Mouse (Mus musculus) heart, embryonic 13.5 days (tissue): Measurements from ENCODE around the gene Vdac2. TPM values are rescaled to one million over a fixed set of nuclear protein-coding genes. Genes with fewer than 3 reads are reported as not detected.
A peak's percentile ranks its signal among the peaks of the same experiment; 100 is the strongest.

Experiments
- ATAC-seq: fragments of 200-750 bp; cut with Nextera tagmentation; 2 replicates; pipeline ENCODE4 v1.8.0; 2017; ENCODE audit warnings: moderate TSS enrichment; ENCODE audit not compliant: insufficient number of reproducible peaks, low FRiP score, low TSS enrichment; ENCODE audit errors: extremely low read depth
- H3K27ac ChIP-seq: fragments of 300-500 bp; sonication (generic); replicated peaks from 2 replicates; pipeline ENCODE4 v1.5.1; 2015; ENCODE audit warnings: moderate library complexity, mild to moderate bottlenecking, inconsistent platforms
- H3K27me3 ChIP-seq: fragments of 300-500 bp; sonication (generic); replicated peaks from 2 replicates; pipeline ENCODE4 v1.6.1; 2015; ENCODE audit warnings: mild to moderate bottlenecking, inconsistent platforms
- H3K36me3 ChIP-seq: fragments of 300-500 bp; sonication (generic); 2 replicates; pipeline ENCODE4 v1.6.1; 2015; ENCODE audit warnings: mild to moderate bottlenecking, inconsistent platforms
- H3K4me1 ChIP-seq: fragments of 300-500 bp; sonication (generic); 2 replicates; pipeline ENCODE4 v1.6.1; 2015; ENCODE audit warnings: inconsistent platforms
- H3K4me2 ChIP-seq: fragments of 300-500 bp; sonication (generic); 2 replicates; pipeline ENCODE4 v1.6.1; 2015; ENCODE audit warnings: inconsistent platforms, mild to moderate bottlenecking, moderate library complexity
- H3K4me3 ChIP-seq: fragments of 300-500 bp; sonication (generic); 2 replicates; pipeline ENCODE4 v1.5.1; 2015; ENCODE audit warnings: moderate library complexity, mild to moderate bottlenecking, inconsistent platforms
- H3K9ac ChIP-seq: fragments of 300-500 bp; sonication (generic); 2 replicates; pipeline ENCODE4 v1.6.1; 2015; ENCODE audit warnings: inconsistent platforms, mild to moderate bottlenecking, moderate library complexity
- H3K9me3 ChIP-seq: fragments of 300-500 bp; sonication (generic); 2 replicates; pipeline ENCODE4 v1.6.1; 2016; ENCODE audit warnings: inconsistent platforms
- WGBS: fragments of 180-500 bp; shearing (Covaris S2); methylation state at CpG from one replicate; pipeline ENCODE4 v1.1.7; 2015; ENCODE audit warnings: mixed read lengths; 5-methylcytosine and 5-hydroxymethylcytosine counted together
- polyA plus RNA-seq: library from polyadenylated mRNA; unstranded; fragments of >200 nt; fragmentation: Nextera tagmentation; extraction: Ambion mirVana; gene quantifications from 2 replicates; pipeline ENCODE4 v1.2.1, GENCODE M21; 2015

Gene Vdac2
- polyA plus RNA-seq, 1 experiment from 2014 or later = 414 TPM

DNA sequence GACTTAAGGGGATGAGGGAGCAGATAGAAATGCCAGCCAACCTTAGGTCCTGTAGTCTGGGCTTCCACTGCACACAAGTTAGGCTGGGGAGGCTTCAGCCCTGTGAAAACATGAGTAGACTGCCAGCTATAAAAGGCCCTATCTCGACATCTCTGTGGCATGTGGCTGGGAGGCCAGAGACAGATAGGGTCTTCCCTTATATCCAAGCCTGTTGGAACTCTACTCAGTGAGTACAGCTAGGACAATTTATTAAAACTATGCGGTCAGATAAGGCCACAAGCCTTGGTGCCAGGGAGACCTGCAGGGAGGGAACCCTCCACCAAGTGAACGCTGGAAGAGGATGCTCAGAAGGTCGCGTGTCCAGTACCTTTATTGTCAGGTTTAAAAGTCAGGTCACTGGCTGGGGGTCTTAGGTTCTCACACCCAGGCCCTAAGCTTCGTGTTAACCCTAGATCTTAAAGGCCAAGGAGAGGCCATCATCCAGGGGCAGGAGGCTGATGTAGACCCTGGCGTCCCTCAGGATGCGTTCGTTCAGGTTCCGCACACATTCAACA, 21.9 kb downstream of the Vdac2 start:
- Histone ChIP-seq H3K4me1 (peaks cover 64% of the 10 kb centered on the region), H3K36me3 (peaks cover 51% of the 10 kb centered on the region), H3K4me2 (peak overlapping the region; percentile 100), H3K9me3 (no peaks in the 10 kb centered on the region), H3K27ac (peak overlapping the region; percentile 85), H3K9ac (peak overlapping the region; percentile 91), H3K27me3 (no peaks in the 10 kb centered on the region; the same call in 1 of the 2 replicates), H3K4me3 (peak overlapping the region; percentile 75)
- ATAC-seq = no peak
- 13% methylated on average over 10 of the region's 10 CpGs for WGBS

DNA sequence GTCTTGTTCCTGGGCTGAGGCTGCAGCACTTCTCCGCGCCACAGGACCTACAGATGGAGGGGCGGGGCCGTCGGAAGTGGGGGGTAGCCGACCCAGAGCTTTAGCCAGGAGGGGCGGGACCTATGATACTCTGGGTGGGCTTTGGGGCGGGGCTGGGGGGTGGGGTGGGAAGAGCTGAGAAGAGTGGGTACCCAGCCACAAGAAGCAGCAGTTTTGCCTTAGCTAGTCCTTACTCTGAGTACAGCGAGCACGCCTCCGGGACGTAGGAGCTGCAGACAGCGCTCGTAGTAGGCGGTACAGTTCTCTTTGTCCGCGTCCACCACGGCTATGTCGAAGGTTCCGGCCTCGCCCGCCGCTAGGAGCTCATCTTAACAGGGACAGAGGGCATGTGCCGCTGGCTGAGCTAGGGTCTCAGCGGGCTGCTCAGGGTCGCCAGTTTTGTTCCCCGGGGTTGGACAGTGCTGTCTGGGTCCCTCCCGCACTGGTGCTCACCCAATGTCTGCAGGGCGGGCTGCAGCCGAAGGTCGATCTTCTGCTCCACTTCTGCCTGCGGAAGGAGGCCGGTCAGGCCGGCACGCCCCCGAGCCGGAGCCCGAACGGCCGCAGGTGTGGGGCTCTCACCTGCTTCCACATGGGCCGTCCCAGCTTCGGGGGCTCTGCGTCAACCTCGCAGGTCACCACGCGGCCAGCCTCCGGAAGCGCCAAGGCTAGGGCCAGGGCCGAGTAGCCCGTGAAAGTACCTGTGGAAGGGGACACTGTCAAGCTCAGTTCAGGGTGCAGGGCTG, 22.5 kb downstream of the Vdac2 start:
- Histone ChIP-seq H3K9ac (peak overlapping the region; percentile 91), H3K36me3 (peaks cover 44% of the 10 kb centered on the region), H3K4me3 (peak overlapping the region; percentile 75), H3K4me1 (peaks cover 62% of the 10 kb centered on the region), H3K9me3 (no peaks in the 10 kb centered on the region), H3K27me3 (no peaks in the 10 kb centered on the region; the same call in 1 of the 2 replicates), H3K4me2 (peak overlapping the region; percentile 100), H3K27ac (peak overlapping the region; percentile 85)
- peak; percentile 24 for ATAC-seq
- WGBS = under 1% methylated on average over 50 of the region's 50 CpGs

- Histone ChIP-seq H3K4me1 (peaks cover 60% of the 10 kb centered on the region), H3K9me3 (no peaks in the 10 kb centered on the region), H3K27ac (peak within 1 kb of the TSS; percentile 85), H3K4me2 (peak within 1 kb of the TSS; percentile 100), H3K36me3 (peaks cover 35% of the 10 kb centered on the region), H3K27me3 (no peaks in the 10 kb centered on the region; the same call in 1 of the 2 replicates), H3K9ac (peak within 1 kb of the TSS; percentile 91), H3K4me3 (peak within 1 kb of the TSS; percentile 75)
- peak; percentile 86 for ATAC-seq
- under 1% methylated on average over 51 of the region's 51 CpGs for WGBS
Observed at GRCm38 (mm10) chr14:21848166-21849154, 23.4 kb downstream of the Vdac2 start, which contains the start of gene Comtd1. Gene Comtd1, minus strand, starts transcription at chr14:21848977.

DNA sequence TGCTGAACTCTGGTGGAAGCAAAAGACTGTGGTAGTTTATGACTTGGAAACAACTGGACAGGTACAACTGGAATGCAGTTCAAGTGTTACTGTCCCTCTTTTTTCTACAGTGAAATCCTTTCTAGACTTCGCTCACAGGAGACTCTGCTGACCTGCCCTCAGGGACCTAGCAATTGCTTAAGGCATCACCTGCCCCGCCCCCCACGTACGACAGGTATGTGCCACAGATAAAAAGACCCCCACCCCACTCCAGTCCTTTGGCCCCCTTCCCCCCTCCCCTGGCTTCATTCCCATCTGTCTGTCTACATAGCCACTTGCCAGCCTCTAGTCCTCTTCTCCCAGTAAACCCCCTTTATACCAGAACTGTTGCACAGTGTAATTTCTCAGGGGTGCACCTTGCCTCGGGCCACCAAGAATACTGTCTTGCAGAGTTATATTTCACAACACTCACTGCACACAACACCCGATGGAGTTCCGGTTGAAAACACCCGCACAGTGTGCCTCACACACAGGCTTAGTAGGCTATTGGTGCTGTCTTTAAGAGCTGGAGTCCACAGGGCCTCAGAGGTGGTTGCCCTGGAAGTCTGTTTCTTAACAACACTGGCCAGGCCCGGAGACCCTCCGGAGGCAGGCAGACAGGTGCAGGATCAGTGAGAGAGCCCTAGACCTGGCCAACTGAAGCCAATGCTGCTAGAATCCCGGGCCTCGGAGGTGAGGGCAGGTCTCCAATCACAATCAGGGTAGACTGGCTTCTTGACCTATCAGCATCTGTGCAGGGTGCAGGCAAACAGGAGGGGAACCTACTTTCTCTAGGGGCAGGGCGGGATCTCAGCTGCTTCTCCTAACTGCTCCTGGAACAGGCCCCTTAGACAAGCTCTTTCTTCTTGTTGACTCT, 24.7 kb downstream of the Vdac2 start:
- 76% methylated on average over 13 of the region's 13 CpGs for WGBS
- Histone ChIP-seq H3K9ac (peak overlapping the region; percentile 15; the same call in 1 of the 2 replicates), H3K9me3 (no peaks in the 10 kb centered on the region), H3K27ac (peak overlapping the region; percentile 20), H3K4me1 (peaks cover 68% of the 10 kb centered on the region), H3K27me3 (no peaks in the 10 kb centered on the region; the same call in 1 of the 2 replicates), H3K4me3 (no peak overlapping the region), H3K4me2 (peak overlapping the region; percentile 100; the same call in 1 of the 2 replicates), H3K36me3 (peaks cover 22% of the 10 kb centered on the region)
- ATAC-seq = no peak

- Histone ChIP-seq H3K4me2 (peak overlapping the region; percentile 34; the same call in 1 of the 2 replicates), H3K9me3 (no peaks in the 10 kb centered on the region), H3K4me1 (peaks cover 70% of the 10 kb centered on the region), H3K9ac (peak overlapping the region; percentile 15; the same call in 1 of the 2 replicates), H3K4me3 (no peak overlapping the region), H3K27me3 (no peaks in the 10 kb centered on the region; the same call in 1 of the 2 replicates), H3K27ac (no peak overlapping the region; the same call in 1 of the 2 replicates), H3K36me3 (peaks cover 14% of the 10 kb centered on the region)
- 47% methylated on average over 24 of the region's 24 CpGs for WGBS
- ATAC-seq = no peak
Observed at GRCm38 (mm10) chr14:21850419-21851127, 25.5 kb downstream of the Vdac2 start.

DNA sequence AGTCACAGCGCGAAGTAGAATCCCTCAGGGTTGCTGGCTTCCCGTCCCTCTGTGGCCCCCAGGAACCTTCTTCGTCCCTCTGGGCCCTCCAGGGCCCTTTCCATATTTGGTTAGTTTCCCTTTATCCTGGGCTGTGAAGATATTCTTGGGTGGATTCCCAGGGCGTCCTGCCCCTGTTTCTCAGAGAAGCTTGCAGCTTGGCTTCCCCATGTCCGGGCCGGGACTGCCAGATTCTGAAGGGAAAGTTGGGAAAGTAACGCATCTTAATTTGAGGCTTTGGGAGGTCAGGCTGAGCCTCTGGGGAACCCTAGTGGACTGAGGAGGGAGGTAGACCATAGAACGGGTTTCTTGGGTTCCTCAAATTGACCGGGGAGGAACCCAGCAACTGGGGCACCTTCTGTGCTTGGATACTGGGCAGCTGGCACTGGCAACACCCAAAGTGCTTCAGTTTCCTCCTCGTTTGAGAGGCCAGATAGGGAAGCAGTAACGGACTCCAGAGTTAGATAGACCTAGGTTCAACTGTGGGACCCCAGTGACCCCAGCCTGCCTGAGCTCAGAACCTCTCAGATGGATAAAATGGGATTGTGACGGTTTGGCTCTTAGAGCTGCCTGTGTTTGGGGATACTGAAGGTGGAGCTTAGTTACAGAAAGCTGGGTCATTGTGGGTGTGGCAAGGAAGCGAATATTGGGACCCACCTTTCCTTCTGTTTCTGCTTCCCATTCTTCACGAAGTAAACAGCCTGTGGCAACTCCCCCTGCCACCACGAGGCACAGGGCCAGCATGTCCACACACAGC, 27.2 kb downstream of the Vdac2 start:
- Histone ChIP-seq H3K9ac (no peak overlapping the region), H3K27ac (no peak overlapping the region), H3K9me3 (no peaks in the 10 kb centered on the region), H3K4me2 (peak overlapping the region; percentile 75; the same call in 1 of the 2 replicates), H3K27me3 (no peaks in the 10 kb centered on the region; the same call in 1 of the 2 replicates), H3K4me3 (no peak overlapping the region), H3K36me3 (no peaks in the 10 kb centered on the region), H3K4me1 (peaks cover 61% of the 10 kb centered on the region)
- WGBS = 72% methylated on average over 16 of the region's 16 CpGs
- ATAC-seq = no peak

DNA sequence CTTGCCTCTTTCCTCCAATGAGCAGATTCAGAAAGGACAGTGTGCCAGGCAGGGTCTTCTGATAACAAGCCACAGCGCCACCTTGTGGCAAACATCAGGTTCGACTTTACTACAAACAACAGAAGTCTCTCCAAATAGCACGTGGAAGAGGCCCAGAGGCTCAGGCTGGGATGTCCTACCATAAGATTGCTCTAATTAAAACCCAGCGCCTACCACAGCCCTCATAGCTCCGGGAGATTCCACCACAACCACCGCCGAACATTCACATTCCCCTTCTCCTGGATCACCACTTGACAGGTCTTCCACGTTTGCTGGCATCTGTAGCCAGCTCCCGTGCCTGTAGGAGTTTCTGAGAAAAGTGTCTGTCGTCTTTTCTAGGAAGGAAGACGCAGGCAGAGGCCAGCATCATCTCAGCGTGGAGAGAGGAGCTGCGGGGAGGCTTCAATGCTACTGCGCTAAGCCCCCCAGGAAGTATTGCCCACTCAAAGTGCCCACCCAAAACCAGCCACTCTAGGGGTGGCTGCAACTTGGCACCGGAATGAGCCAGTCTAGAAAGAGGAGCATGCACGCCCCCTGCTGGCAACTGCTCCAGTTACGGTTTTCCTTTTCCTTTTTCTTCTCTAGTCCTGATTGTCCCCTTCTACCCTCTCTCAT, 28.5 kb downstream of the Vdac2 start:
- Histone ChIP-seq H3K4me2 (peak overlapping the region; percentile 75), H3K27ac (peak overlapping the region; percentile 62), H3K9ac (peak overlapping the region; percentile 73), H3K27me3 (no peaks in the 10 kb centered on the region; the same call in 1 of the 2 replicates), H3K4me3 (peak overlapping the region; percentile 45), H3K9me3 (no peaks in the 10 kb centered on the region), H3K36me3 (no peaks in the 10 kb centered on the region), H3K4me1 (peaks cover 49% of the 10 kb centered on the region)
- 4% methylated on average over 17 of the region's 17 CpGs for WGBS
- peak; percentile 28; the same call in 1 of the 2 replicates for ATAC-seq

- Histone ChIP-seq H3K36me3 (no peaks in the 10 kb centered on the region), H3K27ac (no peak overlapping the region), H3K9me3 (no peaks in the 10 kb centered on the region), H3K4me1 (peaks cover 46% of the 10 kb centered on the region), H3K27me3 (no peaks in the 10 kb centered on the region; the same call in 1 of the 2 replicates), H3K9ac (peak overlapping the region; percentile 73), H3K4me2 (peak overlapping the region; percentile 75), H3K4me3 (0 out of 2 replicates have a peak overlapping the region, but pooled peaks have one; percentile 45)
- ATAC-seq = no peak
- WGBS = 63% methylated on average over 9 of the region's 9 CpGs
Observed at GRCm38 (mm10) chr14:21854271-21854670, 29.2 kb downstream of the Vdac2 start.

DNA sequence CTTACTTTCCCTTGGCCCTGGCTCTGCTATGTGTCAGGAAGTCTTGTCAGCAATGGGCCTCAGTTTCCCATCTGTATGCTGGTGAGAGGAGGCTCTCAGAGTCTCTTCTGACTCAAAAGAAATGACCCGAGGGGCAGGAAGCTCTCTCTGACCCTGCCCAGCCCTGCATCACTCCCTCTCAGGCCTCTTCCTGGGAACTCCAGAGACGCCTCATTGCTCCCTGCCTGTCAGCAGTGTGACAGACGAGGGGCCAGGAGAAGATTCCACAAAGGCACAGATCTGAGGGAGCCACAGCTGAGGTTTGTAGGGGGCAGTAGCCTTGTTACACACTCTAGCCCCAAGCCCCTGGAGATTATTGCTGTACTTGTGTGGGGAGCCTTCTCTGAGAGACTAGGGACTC, 30.9 kb downstream of the Vdac2 start:
- Histone ChIP-seq H3K9me3 (no peaks in the 10 kb centered on the region), H3K27me3 (no peaks in the 10 kb centered on the region; the same call in 1 of the 2 replicates), H3K9ac (peak overlapping the region; percentile 33; the same call in 1 of the 2 replicates), H3K27ac (no peak overlapping the region), H3K36me3 (no peaks in the 10 kb centered on the region), H3K4me3 (no peak overlapping the region), H3K4me2 (no peak overlapping the region), H3K4me1 (peaks cover 35% of the 10 kb centered on the region)
- ATAC-seq = no peak
- WGBS = 24% methylated on average over 3 of the region's 3 CpGs
